Mouse (Mus musculus): ENCODE results near the gene Syt5.
"Not testable (repeated sequence)": the region's sequence is repeated elsewhere in the genome, so short reads cannot be mapped to it uniquely, and the experiment has no call there.

Syt5 gene

DNA sequence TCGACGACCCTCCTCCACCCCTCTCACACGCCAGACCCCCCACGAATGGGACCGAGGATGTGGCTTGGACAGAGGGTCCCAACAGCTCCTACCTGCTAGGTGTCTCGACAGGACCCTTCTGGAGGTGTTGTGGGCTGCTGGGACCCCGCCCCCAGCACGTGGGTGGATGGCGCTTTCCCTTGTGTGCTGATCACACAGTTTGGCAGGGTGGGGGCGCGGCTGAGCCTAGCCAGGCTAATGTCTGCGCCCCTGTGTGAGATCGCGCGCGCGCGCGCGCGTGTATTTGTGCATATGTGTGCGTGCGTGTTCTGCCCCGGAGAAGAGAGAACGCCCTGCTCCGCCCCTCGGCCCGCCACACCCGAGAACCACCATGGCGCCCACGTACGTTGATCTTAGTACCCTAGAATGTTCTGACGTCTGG, at the start of gene Syt5:
Gene Syt5, minus strand, starts transcription at position 321 of the 421 bp plus-strand sequence.
- DNase-seq (ENCODE audit: low spot score in 2 of 2), result no peak

DNA sequence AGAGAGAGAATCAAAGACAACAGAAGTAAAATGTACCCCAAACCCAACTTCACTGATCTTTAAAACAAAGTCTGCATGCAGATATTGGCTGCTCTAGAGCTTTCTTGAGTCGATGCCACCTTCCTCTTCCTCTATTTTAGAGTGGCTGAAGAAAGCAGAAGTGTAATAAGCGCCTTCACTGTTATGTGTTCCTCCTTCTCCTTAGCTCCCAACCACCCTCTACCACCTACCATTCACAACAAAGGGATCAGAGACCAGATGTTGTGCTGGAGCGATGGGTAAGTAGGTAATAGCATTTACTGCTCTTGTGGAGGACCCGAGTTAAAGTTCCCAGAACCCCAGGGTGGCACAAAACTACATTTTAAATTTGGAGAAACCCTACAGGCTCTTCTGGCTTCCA, 49.7 kb upstream of the Syt5 start:
- peak; percentile 6 to 43 for DNase-seq (ENCODE audit: low spot score in 2 of 2)

DNA sequence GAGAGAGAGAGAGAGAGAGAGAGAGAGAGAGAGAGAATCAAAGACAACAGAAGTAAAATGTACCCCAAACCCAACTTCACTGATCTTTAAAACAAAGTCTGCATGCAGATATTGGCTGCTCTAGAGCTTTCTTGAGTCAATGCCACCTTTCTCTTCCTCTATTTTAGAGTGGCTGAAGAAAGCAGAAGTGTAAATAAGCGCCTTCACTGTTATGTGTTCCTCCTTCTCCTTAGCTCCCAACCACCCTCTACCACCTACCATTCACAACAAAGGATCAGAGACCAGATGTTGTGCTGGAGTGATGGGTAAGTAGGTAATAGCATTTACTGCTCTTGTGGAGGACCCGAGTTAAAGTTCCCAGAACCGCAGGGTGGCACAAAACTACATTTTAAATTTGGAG, 34.1 kb upstream of the Syt5 start:
- DNase-seq (ENCODE audit: low spot score in 2 of 2), result peak in 1 of 2 experiments; percentile 10

DNA sequence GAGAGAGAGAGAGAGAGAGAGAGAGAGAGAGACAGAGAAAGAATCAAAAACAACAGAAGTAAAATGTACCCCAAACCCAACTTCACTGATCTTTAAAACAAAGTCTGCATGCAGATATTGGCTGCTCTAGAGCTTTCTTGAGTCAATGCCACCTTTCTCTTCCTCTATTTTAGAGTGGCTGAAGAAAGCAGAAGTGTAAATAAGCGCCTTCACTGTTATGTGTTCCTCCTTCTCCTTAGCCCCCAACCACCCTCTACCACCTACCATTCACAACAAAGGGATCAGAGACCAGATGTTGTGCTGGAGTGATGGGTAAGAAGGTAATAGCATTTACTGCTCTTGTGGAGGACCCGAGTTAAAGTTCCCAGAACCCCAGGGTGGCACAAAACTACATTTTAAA, 25.0 kb upstream of the Syt5 start:
- DNase-seq (ENCODE audit: low spot score in 2 of 2), result not testable (repeated sequence)

DNA sequence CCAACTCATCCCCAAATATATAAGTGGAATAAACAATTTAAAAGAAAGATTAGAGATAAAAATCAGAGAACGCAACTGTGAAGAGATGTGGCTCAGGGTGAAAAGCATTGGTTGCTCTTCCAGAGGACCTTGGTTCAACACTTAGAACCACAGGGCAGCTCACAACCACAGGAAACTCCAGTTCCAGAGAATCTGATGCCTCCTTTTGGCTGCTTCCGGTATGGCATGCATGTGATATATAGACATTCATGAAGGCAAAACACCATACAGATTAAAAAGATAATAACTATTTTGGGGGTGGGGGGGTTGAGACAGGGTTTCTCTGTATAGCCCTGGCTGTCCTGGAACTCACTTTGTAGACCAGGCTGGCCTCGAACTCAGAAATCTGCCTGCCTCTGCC, 15.3 kb upstream of the Syt5 start:
- DNase-seq (ENCODE audit: low spot score in 2 of 2), result no peak

DNA sequence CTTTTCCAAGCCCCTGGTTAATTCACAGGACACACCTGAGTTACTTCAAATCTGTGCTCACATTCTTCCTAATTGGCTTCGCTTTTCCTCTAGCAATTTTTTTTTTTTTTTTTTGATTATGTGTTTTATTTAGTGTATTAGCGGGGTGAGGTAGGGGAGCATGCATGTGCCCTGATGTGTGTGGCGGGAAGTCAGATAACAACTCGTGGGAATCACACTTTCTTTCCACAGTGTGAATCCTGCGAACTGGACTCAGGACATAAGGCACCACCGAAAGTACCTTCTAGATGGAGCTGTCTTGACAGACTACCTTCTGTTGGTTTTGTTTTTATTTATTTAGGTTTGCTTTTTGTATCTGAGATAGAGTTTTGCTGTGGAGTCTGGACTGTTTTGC, 9.8 kb upstream of the Syt5 start:
- DNase-seq (ENCODE audit: low spot score in 2 of 2), result no peak

DNA sequence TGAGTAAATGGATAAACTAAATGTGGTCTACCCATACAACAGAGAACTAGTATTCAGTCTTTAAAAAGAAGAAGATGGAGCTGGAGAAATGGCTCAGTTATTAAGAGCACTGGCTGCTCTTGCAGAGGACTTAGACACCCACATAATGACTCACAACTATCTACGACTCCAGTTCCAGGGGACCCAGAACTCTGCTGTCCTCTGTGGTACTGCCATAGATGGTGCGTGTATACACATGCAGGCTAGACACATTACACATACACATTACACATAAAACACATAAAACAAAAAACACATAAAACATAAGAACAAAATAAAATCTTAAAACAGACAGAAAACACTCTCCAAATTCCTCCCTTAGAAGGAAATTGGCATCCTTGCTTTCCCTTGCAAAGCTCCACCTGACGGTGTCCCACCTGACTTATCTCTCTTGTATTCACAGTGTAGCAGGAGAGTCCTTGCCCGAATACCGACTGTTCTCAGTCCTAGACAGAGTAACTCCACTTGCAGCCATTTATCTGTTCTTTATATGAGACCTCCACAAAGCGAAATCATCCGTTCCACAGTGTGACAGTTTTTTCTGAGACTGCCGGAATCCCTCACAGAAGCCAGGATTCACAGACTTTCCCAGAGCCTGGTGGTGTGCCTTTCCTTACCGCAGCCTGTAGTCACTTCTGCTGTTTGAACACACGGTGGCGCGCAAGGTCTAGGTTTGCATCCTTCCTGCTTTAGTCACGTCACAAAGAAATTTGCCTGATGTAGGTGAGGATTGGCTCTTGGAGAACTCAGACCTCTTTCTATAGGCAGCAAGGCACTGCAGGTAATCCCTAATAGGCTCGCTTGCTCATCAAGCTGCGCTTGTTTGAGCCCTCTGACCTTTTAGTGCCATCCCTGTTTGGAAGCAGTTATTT, 9.2 kb upstream of the Syt5 start:
- peak; percentile 61 to 88 for DNase-seq (ENCODE audit: low spot score in 2 of 2)

DNA sequence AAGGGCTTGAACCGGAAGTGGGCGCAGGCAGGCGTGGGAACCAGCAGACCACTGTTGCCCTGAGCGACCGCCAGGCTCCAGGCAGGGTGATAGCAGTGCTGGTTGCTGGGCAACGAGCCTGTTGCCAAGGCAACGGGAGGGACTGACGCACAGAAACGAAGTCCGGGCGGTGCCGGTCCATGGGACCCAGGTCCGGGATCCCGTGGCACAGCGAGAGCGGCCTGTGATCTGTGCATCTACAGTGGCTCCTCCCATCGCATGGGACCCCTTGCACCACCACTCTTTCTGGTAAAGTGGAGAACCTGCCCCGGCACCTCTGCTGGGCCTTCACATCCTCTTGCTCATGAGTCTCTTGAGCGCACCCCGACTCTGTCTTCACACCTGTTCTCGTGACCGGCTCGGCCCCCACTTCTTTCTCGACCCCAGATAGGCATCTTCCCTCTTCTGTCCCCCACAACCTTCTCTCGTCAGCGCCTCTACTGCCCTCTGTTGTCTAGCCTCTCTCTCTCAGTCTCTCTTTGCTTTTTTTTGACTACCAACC, 680 bp downstream of the Syt5 start:
- DNase-seq (ENCODE audit: low spot score in 2 of 2), result no peak

DNA sequence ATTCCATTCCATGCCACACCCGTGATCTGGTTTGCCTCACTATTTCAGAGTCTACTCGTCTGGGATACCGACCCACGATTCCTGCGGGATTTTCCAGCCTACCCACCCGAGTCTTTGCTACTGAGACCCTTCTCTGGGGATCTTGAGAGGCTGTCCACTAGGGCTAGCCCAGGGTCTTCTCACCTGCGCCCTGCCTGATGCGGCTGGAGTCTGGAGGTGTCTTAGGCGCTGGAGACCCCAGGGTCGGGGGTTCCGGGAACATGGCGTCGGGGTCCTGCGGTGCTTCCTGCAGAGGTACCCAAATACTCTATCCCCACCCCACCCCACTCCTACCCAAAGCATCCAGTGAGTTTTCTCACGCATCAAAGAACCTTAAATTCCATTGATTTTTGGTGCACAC, 1.3 kb downstream of the Syt5 start:
- DNase-seq (ENCODE audit: low spot score in 2 of 2), result no peak

DNA sequence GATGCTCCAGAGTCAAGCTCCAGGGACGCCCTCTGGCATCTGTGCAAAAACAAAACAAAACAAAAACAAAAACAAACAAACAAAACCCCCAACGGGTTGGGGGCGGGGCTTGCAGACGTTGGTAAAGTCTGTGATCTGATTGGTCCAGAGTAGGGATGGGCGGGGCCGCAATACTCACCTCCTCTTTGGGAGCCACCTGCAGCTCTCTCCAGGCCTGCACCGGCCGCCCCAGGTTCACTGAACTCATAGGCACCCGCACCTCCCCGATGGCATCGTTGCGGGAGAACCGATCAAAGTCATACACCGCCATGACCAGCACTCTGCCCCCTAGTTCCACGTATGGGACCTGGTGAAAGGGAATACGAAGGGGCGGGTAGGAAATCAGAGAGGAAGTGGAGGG, 5.3 kb downstream of the Syt5 start:
- no peak for DNase-seq (ENCODE audit: low spot score in 2 of 2)

DNA sequence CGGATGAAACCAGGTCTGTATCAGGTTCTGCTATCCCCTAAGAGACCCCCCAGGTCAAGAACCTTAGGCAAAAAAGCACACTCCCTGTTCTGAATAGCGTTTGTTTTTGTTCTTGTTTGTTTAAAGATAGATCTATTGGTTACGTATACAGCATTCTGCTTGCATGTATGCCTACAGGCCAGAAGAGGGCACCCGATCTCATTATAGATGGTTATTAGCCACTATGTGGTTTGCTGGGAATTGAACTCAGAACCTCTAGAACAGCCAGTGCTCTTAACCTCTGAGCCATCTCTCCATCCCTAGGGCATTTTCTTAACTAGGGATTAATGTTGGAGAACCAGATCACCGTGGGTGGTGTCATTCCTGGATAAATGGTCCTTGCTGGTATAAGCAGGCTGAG, 6.0 kb downstream of the Syt5 start:
- DNase-seq (ENCODE audit: low spot score in 2 of 2), result no peak

DNA sequence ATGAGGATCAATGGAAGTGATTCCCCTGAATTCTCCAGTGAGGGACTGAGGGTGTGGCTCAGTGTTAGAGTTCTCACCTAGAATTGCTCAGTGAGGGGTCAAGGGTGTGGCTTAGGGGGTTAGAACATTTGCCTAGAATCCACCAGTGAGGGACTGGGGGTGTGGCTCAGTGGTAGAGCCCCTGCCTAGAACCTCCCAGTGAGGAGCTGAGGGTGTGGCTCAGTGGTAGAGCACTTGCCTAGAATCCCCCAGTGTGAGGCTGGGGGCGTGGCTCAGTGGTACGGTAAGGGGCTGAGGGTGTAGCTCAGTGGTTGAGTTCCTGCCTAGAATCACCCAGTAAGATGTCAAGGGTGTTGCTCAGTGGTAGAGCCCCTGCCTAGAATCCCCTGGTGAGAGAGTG, 8.3 kb downstream of the Syt5 start:
- no peak for DNase-seq (ENCODE audit: low spot score in 2 of 2)

DNA sequence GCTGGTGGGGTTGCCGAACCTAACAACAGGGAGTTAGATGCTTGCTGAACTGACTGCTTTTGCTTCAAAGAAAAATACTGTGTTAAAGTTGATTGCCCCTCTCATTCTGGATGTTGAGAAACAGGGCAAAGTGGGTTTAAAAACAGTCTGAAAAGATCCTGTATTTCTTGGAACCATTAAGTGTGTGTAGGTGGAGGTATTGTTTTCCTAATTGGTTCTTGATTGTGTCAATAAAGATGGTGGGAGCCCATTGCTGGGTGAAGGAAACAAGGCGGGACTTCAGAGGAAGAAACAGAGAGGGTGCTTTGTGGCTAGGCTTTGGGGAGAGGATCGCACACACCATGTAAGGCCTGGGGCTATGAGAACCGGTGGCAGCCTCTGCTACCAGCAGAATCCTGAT, 10.2 kb downstream of the Syt5 start:
- DNase-seq (ENCODE audit: low spot score in 2 of 2), result no peak

DNA sequence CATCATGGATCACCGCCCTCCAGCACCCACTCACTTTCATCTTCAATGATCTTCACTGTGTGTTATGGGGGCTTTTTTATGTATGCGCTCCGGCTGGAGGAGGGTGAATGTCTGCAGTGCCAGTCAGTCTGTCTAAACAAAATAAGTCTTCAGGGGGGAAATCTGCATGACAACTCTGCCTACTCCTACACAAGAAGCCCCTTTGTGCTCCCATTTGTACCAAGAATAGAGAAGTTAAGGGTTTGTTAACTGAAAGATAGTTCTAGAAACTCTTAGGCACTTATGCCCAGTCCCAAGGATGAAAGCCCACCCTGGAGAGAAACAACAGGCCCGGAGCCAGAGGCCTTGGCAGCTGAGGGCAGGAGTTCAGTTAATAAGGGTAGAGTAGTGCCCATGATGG, 11.0 kb downstream of the Syt5 start:
- no peak for DNase-seq (ENCODE audit: low spot score in 2 of 2)

DNA sequence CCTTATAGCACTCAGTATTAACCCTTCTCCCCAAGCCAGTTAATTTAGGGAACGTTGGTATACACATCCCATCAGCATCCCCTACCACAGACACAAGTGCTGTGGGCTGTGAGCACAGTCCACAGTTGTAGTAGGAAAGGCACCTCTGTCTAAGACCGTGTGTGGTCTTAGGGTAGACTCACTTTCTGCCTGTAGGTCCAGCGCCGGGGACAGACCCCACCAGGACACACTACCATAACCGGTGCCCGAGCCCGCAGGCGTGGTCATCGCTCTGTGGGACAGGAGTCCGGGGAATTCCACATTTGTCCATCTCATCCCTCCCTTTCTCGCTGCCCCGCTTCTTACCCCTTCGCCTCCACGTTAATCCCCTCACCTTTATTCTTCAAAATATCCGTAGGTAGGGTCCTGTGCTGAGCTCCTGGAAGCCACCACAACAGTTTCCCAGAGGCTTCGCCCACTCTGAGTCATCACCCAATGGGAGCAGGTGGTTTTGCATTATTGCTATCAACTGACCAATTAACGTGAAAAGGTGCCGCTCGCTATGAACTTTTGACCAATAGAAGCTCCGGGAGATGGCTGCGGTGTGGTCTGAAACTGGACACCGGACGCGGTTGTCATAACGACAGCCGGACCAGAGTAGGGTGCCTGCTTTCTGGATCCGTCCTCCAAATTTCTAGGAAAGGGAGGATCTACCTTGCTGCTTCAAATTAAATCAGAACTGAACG, 15.2 kb downstream of the Syt5 start, which contains the start of gene Dnaaf3:
Gene Dnaaf3, minus strand, starts transcription at position 449 of the 725 bp plus-strand sequence.
- no peak for DNase-seq (ENCODE audit: low spot score in 2 of 2)

DNA sequence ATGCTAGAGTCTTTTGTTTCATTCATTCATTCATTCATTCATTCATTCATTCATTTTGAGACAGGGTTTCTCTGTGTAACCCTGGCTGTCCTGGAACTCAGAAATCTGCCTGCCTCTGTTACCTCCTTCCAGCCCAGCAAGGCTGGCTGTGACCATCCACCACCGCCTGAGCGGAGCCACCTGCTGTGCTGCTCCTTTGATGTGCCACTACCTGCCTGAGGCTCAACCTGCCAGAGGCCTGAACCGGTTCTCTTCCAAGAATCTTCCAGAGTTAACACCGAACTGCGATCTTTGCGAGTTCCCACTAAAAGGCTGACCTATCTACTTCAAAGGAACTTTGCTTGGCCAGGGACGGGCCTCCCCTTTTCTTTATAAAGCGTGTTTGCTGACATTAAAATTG, 17.2 kb downstream of the Syt5 start:
- DNase-seq (ENCODE audit: low spot score in 2 of 2), result not testable (repeated sequence)

DNA sequence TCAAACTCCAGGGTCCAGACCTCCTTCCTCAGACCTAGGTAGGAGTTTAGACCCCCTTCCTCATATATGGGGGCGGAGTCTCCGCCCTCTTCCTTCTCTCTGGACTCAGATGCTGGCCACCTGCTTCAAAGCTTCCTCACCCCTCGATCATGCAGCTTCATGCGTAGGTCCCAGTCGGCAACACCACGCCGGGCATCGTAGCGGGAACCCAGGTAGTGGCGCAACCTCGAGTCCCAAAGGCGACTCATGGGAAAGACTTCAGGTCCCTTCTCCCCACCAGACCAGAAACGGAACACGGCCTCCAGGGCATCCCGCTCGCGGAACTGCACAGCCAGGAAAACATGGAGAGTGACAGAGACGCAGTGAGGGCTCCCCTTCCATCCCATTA, 20.0 kb downstream of the Syt5 start:
- no peak for DNase-seq (ENCODE audit: low spot score in 2 of 2)

DNA sequence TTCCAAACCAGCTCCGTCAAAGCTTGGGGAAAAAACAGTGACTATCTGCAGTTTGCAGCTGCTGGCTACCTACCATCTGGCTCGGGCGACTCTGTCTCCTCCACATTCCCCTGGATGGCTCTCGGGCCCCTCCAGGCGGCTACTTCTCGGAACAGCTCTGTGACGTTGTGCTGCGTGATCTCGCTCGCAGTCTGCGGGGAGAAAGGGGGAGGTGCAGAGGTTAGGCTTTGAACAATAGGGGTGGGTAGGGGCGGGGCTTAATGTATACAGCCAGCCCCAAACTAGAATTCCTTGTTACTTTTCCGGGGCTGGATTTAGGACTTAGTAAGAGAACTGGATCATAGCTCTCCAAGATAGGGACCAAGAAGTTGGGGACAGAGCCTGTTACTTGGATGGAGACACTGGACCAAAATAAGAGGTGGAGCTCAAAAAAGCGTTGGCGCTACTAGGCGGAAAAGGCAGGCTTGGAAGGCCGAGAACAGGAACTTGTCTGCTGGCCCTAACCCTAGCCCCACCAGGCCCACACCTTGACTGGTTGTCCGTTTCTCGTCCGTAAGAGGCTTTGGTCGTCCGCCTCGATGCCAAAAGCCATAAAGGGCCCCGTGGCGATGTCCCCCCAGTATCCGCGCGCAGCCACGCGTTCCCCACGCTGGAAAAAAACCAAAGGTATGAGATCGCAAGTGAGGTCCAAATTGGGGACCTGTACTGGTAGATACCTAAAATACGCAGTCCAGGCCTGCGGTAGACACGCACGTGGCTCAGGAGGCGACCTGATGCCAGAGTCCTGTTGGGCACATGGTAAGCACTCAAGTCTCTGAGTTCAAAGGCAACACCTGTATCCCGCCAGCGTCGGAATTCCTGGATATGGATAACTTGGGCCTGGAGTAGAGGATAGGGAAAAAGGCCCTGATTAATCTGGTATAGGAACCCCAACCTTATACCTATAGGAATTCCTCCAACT, 20.7 kb downstream of the Syt5 start:
- peak; percentile 70 to 77 for DNase-seq (ENCODE audit: low spot score in 2 of 2)

DNA sequence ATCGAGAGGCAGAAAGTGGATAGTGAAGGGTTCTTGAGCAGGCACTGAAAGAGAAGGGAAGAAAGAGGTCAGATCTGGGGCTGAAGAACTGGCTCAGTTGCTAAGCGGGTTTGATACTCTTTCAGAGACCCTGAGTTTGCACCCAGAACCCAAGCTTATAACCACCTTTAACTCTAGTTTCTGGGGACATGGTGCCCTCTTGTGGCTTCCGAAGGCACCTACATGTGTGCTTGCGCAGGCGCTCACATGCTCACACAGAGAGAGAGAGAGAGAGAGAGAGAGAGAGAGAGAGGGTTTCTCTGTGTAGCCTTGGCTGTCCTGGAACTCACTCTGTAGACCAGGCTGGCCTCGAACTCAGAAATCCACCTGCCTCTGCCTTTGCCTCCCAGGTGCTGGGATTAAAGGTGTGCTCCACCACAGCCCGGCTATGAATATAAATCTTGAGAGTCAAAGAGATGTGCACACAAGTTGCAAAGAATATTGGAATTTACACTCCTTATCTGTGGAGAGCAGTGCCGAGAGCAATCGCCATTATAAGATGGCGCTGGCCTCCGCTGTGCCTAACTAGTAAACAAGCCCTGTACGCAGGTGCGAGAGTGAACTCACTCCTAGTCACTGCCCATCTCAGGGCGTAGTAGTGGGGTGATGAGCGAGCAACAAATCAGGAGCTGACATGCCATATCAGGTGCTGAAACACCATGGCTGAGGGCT, 23.0 kb downstream of the Syt5 start, which contains the start of gene Tnni3:
Gene Tnni3, minus strand, starts transcription at position 18 of the 711 bp plus-strand sequence.
- peak in 1 of 2 experiments; percentile 41 for DNase-seq (ENCODE audit: low spot score in 2 of 2)

DNA sequence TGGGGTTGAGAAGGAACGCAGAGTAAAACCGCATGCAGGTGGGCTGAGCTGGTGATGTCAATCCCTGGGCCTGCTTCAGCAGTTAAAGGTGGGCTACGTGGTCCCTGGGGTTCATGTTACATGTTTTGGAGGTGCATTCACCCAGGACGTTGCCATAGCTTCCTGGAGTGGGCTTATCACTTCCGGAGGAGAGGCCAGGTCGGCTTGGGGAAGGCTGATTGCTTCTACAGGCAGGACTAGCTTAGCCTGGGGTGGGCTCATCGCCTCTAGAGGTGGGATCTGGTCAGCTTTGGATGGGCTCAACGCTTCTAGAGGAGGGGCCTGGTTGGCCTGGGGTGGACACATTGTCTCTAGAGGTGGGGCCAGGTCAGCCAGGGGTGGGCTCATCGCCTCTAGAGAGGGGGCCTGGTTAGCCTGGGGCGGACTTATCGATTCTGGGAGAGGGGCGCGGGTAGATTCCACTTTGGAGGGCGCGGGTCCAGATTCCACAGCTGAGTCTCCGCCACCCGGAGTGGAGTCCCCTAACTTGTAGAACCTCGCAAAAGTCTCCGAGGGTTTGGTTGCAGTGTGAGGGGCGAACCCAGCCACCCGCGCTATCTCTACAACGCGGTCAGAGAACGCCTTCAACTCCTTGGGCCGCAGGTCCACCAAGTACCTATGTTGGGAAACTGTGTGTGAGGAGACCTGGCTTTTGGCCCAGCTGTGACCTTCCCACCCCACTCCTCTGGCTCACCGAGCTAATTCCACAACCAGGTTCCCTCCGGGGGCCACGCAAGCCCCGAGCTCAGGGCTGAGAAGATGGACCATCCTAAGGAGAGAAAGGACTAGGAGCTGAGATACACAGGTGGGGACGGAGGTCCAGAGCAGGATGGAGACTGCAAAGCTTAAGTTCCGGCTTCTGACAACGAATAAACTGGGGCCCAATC, 23.9 kb downstream of the Syt5 start:
- DNase-seq (ENCODE audit: low spot score in 2 of 2), result no peak
